13 mouse cellular contexts compared by ENCODE assay signal in genomic region chr7:79387140-79387539, GRCm38 (mm10). TPM values are rescaled to one million over a fixed set of nuclear protein-coding genes. Genes with fewer than 3 reads are reported as not detected.
DNase-seq lines count a peak whose midpoint lies in the region; ATAC-seq and TF ChIP-seq lines count a peak whose summit lies in the region.
"Had no signal": no experiment of that assay in that cellular context is flagged by ENCODE, and none has a peak within 500 bp of the region (broad histone marks: within the 10 kb centered on the region; RNA-seq: fewer than 3 reads in every experiment).

No protein-coding gene starts in this region.

- H3K4me2 ChIP-seq in forebrain, embryonic 15.5 days (replicated peaks): peak overlapping the region; percentile 35
- H3K4me2 ChIP-seq in limb, embryonic 14.5 days (replicated peaks; ENCODE audit: low read depth, low read length, severe bottlenecking): no peak overlapping the region
- H3K4me2 ChIP-seq: liver, embryonic 12.5 days had no signal

- no peaks in the 10 kb centered on the region for H3K9me3 ChIP-seq in ES-Bruce4 (replicated peaks; ENCODE audit: control insufficient read depth, insufficient read depth, low read length, poor library complexity, severe bottlenecking)
- no peaks in the 10 kb centered on the region for H3K9me3 ChIP-seq in forebrain, embryonic 15.5 days
- no peaks in the 10 kb centered on the region for H3K9me3 ChIP-seq in limb, embryonic 14.5 days (ENCODE audit: control insufficient read depth, low read length)
- H3K9me3 ChIP-seq: liver, embryonic 12.5 days had no signal

- no peak for TF ChIP-seq EP300 in ES-Bruce4 (IDR thresholded peaks at IDR 0.05; ENCODE audit: insufficient read depth, low read depth, low read length)

- peak overlapping the region; percentile 62 for H3K9ac ChIP-seq in ES-Bruce4 (ENCODE audit: low read depth, poor library complexity, severe bottlenecking)
- peak overlapping the region; percentile 33 for H3K9ac ChIP-seq in forebrain, embryonic 15.5 days (replicated peaks)
- no peak overlapping the region for H3K9ac ChIP-seq in limb, embryonic 14.5 days (ENCODE audit: low read depth, low read length, severe bottlenecking)
- H3K9ac ChIP-seq: liver, embryonic 12.5 days had no signal

- H3K27me3 ChIP-seq in ES-Bruce4 (ENCODE audit: control insufficient read depth, insufficient read depth, low read length, poor library complexity, severe bottlenecking): no peaks in the 10 kb centered on the region
- no peaks in the 10 kb centered on the region for H3K27me3 ChIP-seq in forebrain, embryonic 15.5 days
- no peaks in the 10 kb centered on the region for H3K27me3 ChIP-seq in limb, embryonic 14.5 days (ENCODE audit: control insufficient read depth, insufficient read depth, low read length)

- H3K27ac ChIP-seq in ES-Bruce4 (ENCODE audit: insufficient read depth, low read length): peak overlapping the region; percentile 90
- peak overlapping the region; percentile 87 for H3K27ac ChIP-seq in forebrain, embryonic 15.5 days (replicated peaks)
- 0 out of 2 replicates have a peak overlapping the region, but pooled peaks have one; percentile 33 for H3K27ac ChIP-seq in limb, embryonic 14.5 days (replicated peaks; ENCODE audit: low read depth, low read length)
- H3K27ac ChIP-seq: gastrocnemius, adult 2 months; kidney, postnatal 0 days; liver, embryonic 12.5 days had no signal

- TF ChIP-seq POLR2A in ES-Bruce4 (IDR thresholded peaks at IDR 0.05; ENCODE audit: insufficient read depth, low read length): no peak
- no peak for TF ChIP-seq POLR2A in limb, embryonic 14.5 days (IDR thresholded peaks at IDR 0.05; ENCODE audit: borderline replicate concordance, extremely low read depth, insufficient read depth, insufficient read length)

- WGBS in forebrain, embryonic 15.5 days: 45% methylated on average over 8 of the region's 8 CpGs
- 75% methylated on average over 8 of the region's 8 CpGs for WGBS in limb, embryonic 14.5 days

- TF ChIP-seq CTCF in ES-Bruce4 (IDR thresholded peaks at IDR 0.05; ENCODE audit: low read depth, low read length): no peak

- peak overlapping the region; percentile 46 for H3K4me3 ChIP-seq in ES-Bruce4 (ENCODE audit: low read depth, low read length)
- H3K4me3 ChIP-seq in forebrain, embryonic 15.5 days: no peak overlapping the region
- no peak overlapping the region for H3K4me3 ChIP-seq in limb, embryonic 14.5 days (replicated peaks; ENCODE audit: low read length)
- H3K4me3 ChIP-seq: gastrocnemius, adult 2 months; liver, embryonic 12.5 days had no signal

- H3K36me3 ChIP-seq in ES-Bruce4 (ENCODE audit: control insufficient read depth, insufficient read depth, low read length, poor library complexity, severe bottlenecking): no peaks in the 10 kb centered on the region
- H3K36me3 ChIP-seq in forebrain, embryonic 15.5 days: no peaks in the 10 kb centered on the region
- no peaks in the 10 kb centered on the region for H3K36me3 ChIP-seq in limb, embryonic 14.5 days (ENCODE audit: control insufficient read depth, insufficient read depth, low read length)
- H3K36me3 ChIP-seq: liver, embryonic 12.5 days had no signal

- ATAC-seq in forebrain, embryonic 15.5 days (replicated peaks): no peak; the same call in 1 of the 2 replicates
- no peak for ATAC-seq in limb, embryonic 14.5 days (ENCODE audit: low FRiP score, low read depth)
- ATAC-seq: liver, embryonic 12.5 days had no signal

- H3K4me1 ChIP-seq in ES-Bruce4 (ENCODE audit: control insufficient read depth, insufficient read depth, low read length): no peaks in the 10 kb centered on the region
- peaks cover 15% of the 10 kb centered on the region for H3K4me1 ChIP-seq in forebrain, embryonic 15.5 days
- peaks cover 8% of the 10 kb centered on the region; the same call in 1 of the 2 replicates for H3K4me1 ChIP-seq in limb, embryonic 14.5 days (ENCODE audit: control insufficient read depth, insufficient read depth, low read length)
- H3K4me1 ChIP-seq: liver, embryonic 12.5 days had no signal

- peak; percentile 24 for DNase-seq in adrenal gland, adult 8-10 months
- no peak for DNase-seq in adrenal gland, postnatal 14 days
- DNase-seq in limb, embryonic 14.5 days (ENCODE audit: low spot score): no peak
- DNase-seq in spleen, postnatal 4 days (ENCODE audit: low spot score in 2 of 2): no peak
- no peak for DNase-seq in cerebellum, postnatal 14 days
- DNase-seq in kidney, postnatal 14 days: no peak
- DNase-seq: gastrocnemius, adult 2 months had no signal

RNA-seq across cellular contexts. Expression of gene Rlbp1, which starts 0.3 kb away (rescaled TPM):
- 1 to 10 TPM in 1 of 4 experiments, under 1 TPM in 1, not detected in 2; 0.17 to 1.4 TPM for total RNA-seq in adrenal gland, adult 8-10 months (2022)
- total RNA-seq in adrenal gland, postnatal 14 days (2021): not detected in 2 replicates
- 2.7 and 2.8 TPM in 2 replicates for polyA plus RNA-seq in ES-Bruce4 (2011; ENCODE audit: insufficient read depth, insufficient read length, low read depth, missing spikeins)
- 85.6 and 86.8 TPM in 2 replicates for polyA plus RNA-seq in forebrain, embryonic 15.5 days (2015; fragmentation: Nextera tagmentation; extraction: Ambion mirVana)
- polyA plus RNA-seq in limb, embryonic 14.5 days (2012; rRNA removed): 4.7 and 6.2 TPM in 2 replicates
- 1.7 and 2.0 TPM in 2 replicates for polyA plus RNA-seq in limb, embryonic 14.5 days (2014; fragmentation: Nextera tagmentation; extraction: Ambion mirVana)
- total RNA-seq: gastrocnemius, adult 2 months; heart, adult 8-10 months; hematopoietic stem cell, adult 5-6 weeks had no signal

RNA-seq across cellular contexts. Expression of gene Fanci, which starts 4.6 kb away (rescaled TPM):
- total RNA-seq in adrenal gland, adult 8-10 months (2022): under 1 TPM; 0.20 to 0.95 (median 0.43) TPM
- 2.0 and 3.0 TPM in 2 replicates for total RNA-seq in adrenal gland, postnatal 14 days (2021)
- polyA plus RNA-seq in ES-Bruce4 (2011; ENCODE audit: insufficient read depth, insufficient read length, low read depth, missing spikeins): 45.0 and 45.2 TPM in 2 replicates
- polyA plus RNA-seq in forebrain, embryonic 15.5 days (2015; fragmentation: Nextera tagmentation; extraction: Ambion mirVana): 5.8 and 7.2 TPM in 2 replicates
- 5.9 and 6.8 TPM in 2 replicates for polyA plus RNA-seq in limb, embryonic 14.5 days (2012; rRNA removed)
- polyA plus RNA-seq in limb, embryonic 14.5 days (2014; fragmentation: Nextera tagmentation; extraction: Ambion mirVana): 6.8 and 8.4 TPM in 2 replicates

Comparison
In these comparisons a context has a peak if more than half of its experiments do, and no peak if none do; other contexts are left out.
1. H3K27ac ChIP-seq: peak in every context shown above with its lines; median percentile 90 in ES-Bruce4; 87 in forebrain, embryonic 15.5 days; 33 in limb, embryonic 14.5 days.
2. RNA of gene Rlbp1, which starts 0.3 kb away (polyA plus RNA-seq): 85.6 to 86.8 TPM in forebrain, embryonic 15.5 days; 1.7 to 6.2 TPM in limb, embryonic 14.5 days and 2.7 to 2.8 TPM in ES-Bruce4; every median in the first group is over 10 times any median in the second.